Mouse (Mus musculus) heart, postnatal 0 days (tissue): ENCODE data around the gene Prim2. TPM values are rescaled to one million over a fixed set of nuclear protein-coding genes. Genes with fewer than 3 reads are reported as not detected.

Experiments used
- ATAC-seq: fragments of 200-750 bp; cut with Nextera tagmentation; 2 replicates; pipeline ENCODE4 v1.8.0; 2017; ENCODE audit warnings: low read depth, moderate number of reproducible peaks, moderate library complexity; ENCODE audit not compliant: insufficient read depth
- DNase-seq: peaks from one replicate; pipeline ENCODE4 v3.0.0-alpha.2; 2016; ENCODE audit warnings: low spot score
- H3K27ac ChIP-seq: fragments of 300-500 bp; sonication (generic); 2 replicates; pipeline ENCODE4 v1.5.1; 2014; ENCODE audit warnings: low read depth, mild to moderate bottlenecking
- H3K27me3 ChIP-seq: fragments of 300-500 bp; sonication (generic); 2 replicates; pipeline ENCODE4 v1.6.1; 2014; ENCODE audit warnings: low read length, mixed read lengths; ENCODE audit not compliant: control insufficient read depth, insufficient read depth
- H3K36me3 ChIP-seq: fragments of 300-500 bp; sonication (generic); replicated peaks from 2 replicates; pipeline ENCODE4 v1.6.1; 2014; ENCODE audit warnings: low read length, mixed read lengths; ENCODE audit not compliant: control insufficient read depth, insufficient read depth
- H3K4me1 ChIP-seq: fragments of 300-500 bp; sonication (generic); 2 replicates; pipeline ENCODE4 v1.6.1; 2014; ENCODE audit warnings: antibody characterized with exemption; ENCODE audit not compliant: control insufficient read depth, insufficient read depth
- H3K4me2 ChIP-seq: fragments of 300-500 bp; sonication (generic); 2 replicates; pipeline ENCODE4 v1.6.1; 2014; ENCODE audit warnings: low read depth, mild to moderate bottlenecking, low read length, moderate library complexity
- H3K4me3 ChIP-seq: fragments of 300-500 bp; sonication (generic); 2 replicates; pipeline ENCODE4 v1.5.1; 2014; ENCODE audit warnings: low read depth, low read length
- H3K9ac ChIP-seq: fragments of 300-500 bp; sonication (generic); replicated peaks from 2 replicates; pipeline ENCODE4 v1.6.1; 2014; ENCODE audit warnings: low read depth, low read length, mixed read lengths
- H3K9me3 ChIP-seq: fragments of 300-500 bp; sonication (generic); replicated peaks from 2 replicates; pipeline ENCODE4 v1.6.1; 2016; ENCODE audit warnings: low read length; ENCODE audit not compliant: control insufficient read depth
- CTCF ChIP-seq: IDR thresholded peaks from 2 replicates; pipeline ENCODE4 v1.5.1; 2016; ENCODE audit warnings: antibody characterized with exemption, control low read depth, low read depth
- EP300 ChIP-seq: IDR thresholded peaks from 2 replicates; pipeline ENCODE4 v1.6.1; 2016; ENCODE audit warnings: antibody characterized with exemption, low read depth
- WGBS: fragments of 180-500 bp; shearing (Covaris S2); extraction: QIAGEN DNeasy Blood & Tissue Kit; methylation state at CpG from one replicate; pipeline ENCODE4 v1.1.7; 2014; 5-methylcytosine and 5-hydroxymethylcytosine counted together
- polyA plus RNA-seq: library from polyadenylated mRNA; unstranded; fragments of >200 nt; fragmentation: Nextera tagmentation; extraction: Ambion mirVana; gene quantifications from 2 replicates; pipeline ENCODE4 v1.2.1, GENCODE M21; 2015
- total RNA-seq: library from RNA; depleted of rRNA; stranded (reverse); fragments of >200 nt; gene quantifications from 2 replicates; pipeline ENCODE4 v1.2.3, GENCODE M21; 2014; ENCODE audit warnings: low replicate concordance

The Prim2 gene
- total and polyA plus RNA-seq, 2 experiments from 2014 or later, result 4.9 to 13.9 TPM

- TF ChIP-seq EP300, result no peak
- no peak for TF ChIP-seq CTCF
- no peaks in the 10 kb centered on the region for H3K4me1 ChIP-seq
- H3K9me3 ChIP-seq, result no peaks in the 10 kb centered on the region
- no peak overlapping the region for H3K9ac ChIP-seq
- no peak overlapping the region for H3K4me2 ChIP-seq
- DNase-seq (no peak), ATAC-seq (no peak)
- WGBS, result 90% methylated on average over 11 of the region's 11 CpGs
- H3K36me3 ChIP-seq, result peaks cover 3% of the 10 kb centered on the region; the same call in 1 of the 2 replicates
- H3K27ac ChIP-seq, result no peak overlapping the region
- no peaks in the 10 kb centered on the region for H3K27me3 ChIP-seq
- no peak overlapping the region for H3K4me3 ChIP-seq
These were observed 18.7 kb downstream of the Prim2 start for GRCm38 (mm10) chr1:33650875-33651274.

- TF ChIP-seq EP300, result no peak
- TF ChIP-seq CTCF, result no peak
- Histone ChIP-seq H3K27me3 (no peaks in the 10 kb centered on the region), H3K4me1 (no peaks in the 10 kb centered on the region), H3K4me3 (no peak overlapping the region), H3K9me3 (no peaks in the 10 kb centered on the region), H3K9ac (no peak overlapping the region), H3K4me2 (no peak overlapping the region), H3K36me3 (peaks cover 3% of the 10 kb centered on the region; the same call in 1 of the 2 replicates), H3K27ac (no peak overlapping the region)
- WGBS, result 89% methylated on average over 9 of the region's 9 CpGs
- DNase-seq, result no peak
- no peak for ATAC-seq
These were observed 20.0 kb downstream of the Prim2 start for GRCm38 (mm10) chr1:33649534-33650108.

GRCm38 (mm10) chr1:33649021-33649420, 20.6 kb downstream of the Prim2 start:
- no peak overlapping the region for H3K4me3 ChIP-seq
- no peak overlapping the region for H3K4me2 ChIP-seq
- no peaks in the 10 kb centered on the region for H3K27me3 ChIP-seq
- TF ChIP-seq EP300, result no peak
- no peak for TF ChIP-seq CTCF
- ATAC-seq (no peak), DNase-seq (no peak)
- H3K4me1 ChIP-seq, result no peaks in the 10 kb centered on the region
- WGBS, result 82% methylated on average over 4 of the region's 4 CpGs
- H3K27ac ChIP-seq, result no peak overlapping the region
- peaks cover 3% of the 10 kb centered on the region; the same call in 1 of the 2 replicates for H3K36me3 ChIP-seq
- H3K9ac ChIP-seq, result no peak overlapping the region
- H3K9me3 ChIP-seq, result no peaks in the 10 kb centered on the region

GRCm38 (mm10) chr1:33647661-33648060, 21.9 kb downstream of the Prim2 start:
- Histone ChIP-seq H3K27me3 (no peaks in the 10 kb centered on the region), H3K36me3 (peaks cover 3% of the 10 kb centered on the region; the same call in 1 of the 2 replicates), H3K4me1 (no peaks in the 10 kb centered on the region), H3K9me3 (no peaks in the 10 kb centered on the region), H3K9ac (no peak overlapping the region), H3K27ac (no peak overlapping the region), H3K4me2 (no peak overlapping the region), H3K4me3 (no peak overlapping the region)
- ATAC-seq (no peak), DNase-seq (no peak)
- TF ChIP-seq CTCF, result no peak
- no peak for TF ChIP-seq EP300
- WGBS, result 79% methylated on average over 4 of the region's 4 CpGs

GRCm38 (mm10) chr1:33647173-33647572, 22.4 kb downstream of the Prim2 start:
- peaks cover 6% of the 10 kb centered on the region; the same call in 1 of the 2 replicates for H3K36me3 ChIP-seq
- H3K27me3 ChIP-seq, result no peaks in the 10 kb centered on the region
- H3K4me3 ChIP-seq, result no peak overlapping the region

GRCm38 (mm10) chr1:33645689-33646088, 23.9 kb downstream of the Prim2 start:
- WGBS, result 79% methylated on average over 1 of the region's 1 CpGs
- ATAC-seq, result no peak

More at GRCm38 (mm10) chr1:33647173-33647572, 22.4 kb downstream of the Prim2 start:
- Histone ChIP-seq H3K4me1 (no peaks in the 10 kb centered on the region), H3K9ac (no peak overlapping the region), H3K9me3 (no peaks in the 10 kb centered on the region), H3K27ac (no peak overlapping the region), H3K4me2 (no peak overlapping the region)
- ATAC-seq (no peak), DNase-seq (peak; percentile 27)
- TF ChIP-seq CTCF (peak; percentile 51), EP300 (no peak)
- 78% methylated on average over 4 of the region's 4 CpGs for WGBS

More at GRCm38 (mm10) chr1:33645689-33646088, 23.9 kb downstream of the Prim2 start:
- DNase-seq, result no peak
- Histone ChIP-seq H3K9ac (no peak overlapping the region), H3K36me3 (0 out of 2 replicates have a peak, but pooled peaks cover 4% of the 10 kb centered on the region), H3K4me1 (no peaks in the 10 kb centered on the region), H3K4me2 (no peak overlapping the region), H3K27me3 (no peaks in the 10 kb centered on the region), H3K9me3 (no peaks in the 10 kb centered on the region), H3K27ac (no peak overlapping the region), H3K4me3 (no peak overlapping the region)
- TF ChIP-seq EP300, result no peak
- no peak for TF ChIP-seq CTCF
